Mouse (Mus musculus) testis, adult 2 months (tissue): ENCODE results near the gene Msl1. TPM values are rescaled to one million over a fixed set of nuclear protein-coding genes. Genes with fewer than 3 reads are reported as not detected.

ENCODE experiments used
- H3K27ac ChIP-seq: fragments of 200-500 bp; 2 replicates; pipeline ENCODE4 v1.5.1; 2012; ENCODE audit warnings: low read depth, low read length; ENCODE audit not compliant: control insufficient read depth, insufficient read depth
- H3K27me3 ChIP-seq: fragments of 200-500 bp; 2 replicates; pipeline ENCODE4 v1.6.1; 2012; ENCODE audit warnings: mild to moderate bottlenecking, low read length, moderate library complexity; ENCODE audit not compliant: control insufficient read depth, insufficient read depth
- H3K36me3 ChIP-seq: fragments of 200-500 bp; 2 replicates; pipeline ENCODE4 v1.6.1; 2012; ENCODE audit warnings: mild to moderate bottlenecking, low read length; ENCODE audit not compliant: control insufficient read depth, insufficient read depth
- H3K4me1 ChIP-seq: fragments of 200-500 bp; 2 replicates; pipeline ENCODE4 v1.6.1; 2012; ENCODE audit warnings: low read length; ENCODE audit not compliant: control insufficient read depth, insufficient read depth
- H3K4me3 ChIP-seq: fragments of 200-500 bp; 2 replicates; pipeline ENCODE4 v1.5.1; 2012; ENCODE audit warnings: low read depth, mild to moderate bottlenecking, low read length, moderate library complexity, mixed read lengths; ENCODE audit not compliant: control insufficient read depth
- CTCF ChIP-seq: fragments of 200-500 bp; IDR thresholded peaks from 2 replicates; pipeline ENCODE4 v1.5.1; 2012; ENCODE audit warnings: low read depth, mild to moderate bottlenecking, inconsistent platforms, low read length, moderate library complexity; ENCODE audit not compliant: control insufficient read depth, insufficient read depth, insufficient replicate concordance
- POLR2A ChIP-seq: fragments of 200-500 bp; IDR thresholded peaks from 2 replicates; pipeline ENCODE4 v1.6.1; 2012; ENCODE audit warnings: low read depth, mild to moderate bottlenecking, inconsistent platforms, low read length, moderate library complexity; ENCODE audit not compliant: control insufficient read depth
- polyA plus RNA-seq: library from polyadenylated mRNA; depleted of rRNA; stranded (reverse); fragments of >200 nt; gene quantifications from 2 replicates; pipeline ENCODE4 v1.2.3, GENCODE M21; 2012

Gene Msl1
- polyA plus RNA-seq, 1 experiment, result 143 TPM

DNA sequence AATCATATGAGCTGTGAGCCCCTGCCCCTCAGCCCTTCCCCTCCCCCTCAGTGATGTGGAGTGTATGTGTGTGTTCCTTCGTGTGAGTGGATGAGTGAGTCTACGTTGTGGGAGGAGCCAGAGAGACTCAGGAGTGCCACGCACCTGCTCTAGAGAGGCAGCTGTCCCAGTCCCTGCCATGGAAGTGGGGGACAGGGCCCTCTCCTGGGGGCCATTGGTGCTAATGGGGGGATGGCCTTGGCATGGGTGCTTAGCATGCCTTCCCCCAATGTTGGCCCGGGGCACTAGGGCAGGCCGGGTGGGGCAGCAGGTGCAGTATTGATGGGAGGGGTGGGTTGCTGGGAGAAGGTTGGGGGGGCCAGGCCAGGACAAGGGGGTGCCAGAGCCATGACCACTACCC is 28.5 kb upstream of the Msl1 start:
- Histone ChIP-seq H3K4me3 (no peak overlapping the region), H3K36me3 (no peaks in the 10 kb centered on the region), H3K27ac (no peak overlapping the region), H3K4me1 (peaks cover 19% of the 10 kb centered on the region), H3K27me3 (no peaks in the 10 kb centered on the region)
- TF ChIP-seq POLR2A, result no peak
- no peak for TF ChIP-seq CTCF

DNA sequence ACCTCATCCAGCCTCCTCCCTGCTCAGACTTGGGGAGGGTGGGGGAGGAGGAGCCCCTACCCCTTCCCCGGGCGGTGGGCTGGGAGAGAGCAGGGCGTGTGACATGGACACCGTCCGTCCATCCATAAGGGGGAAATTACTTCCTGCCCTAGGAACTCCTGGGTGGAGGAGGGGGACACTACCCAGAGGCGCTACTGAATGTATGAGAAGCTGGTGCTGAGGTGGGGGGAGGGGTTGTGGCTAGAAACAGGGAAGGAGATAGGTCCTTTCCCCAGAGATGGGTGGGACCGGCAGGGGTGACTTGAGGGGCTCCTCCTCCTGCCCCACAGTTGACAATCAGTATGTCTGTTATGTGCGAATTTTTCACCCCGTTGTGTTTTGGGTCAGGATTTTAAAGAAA is 28.0 kb upstream of the Msl1 start:
- Histone ChIP-seq H3K4me1 (peaks cover 20% of the 10 kb centered on the region), H3K27ac (no peak overlapping the region), H3K27me3 (no peaks in the 10 kb centered on the region), H3K36me3 (no peaks in the 10 kb centered on the region), H3K4me3 (no peak overlapping the region)
- no peak for TF ChIP-seq POLR2A
- TF ChIP-seq CTCF, result no peak

DNA sequence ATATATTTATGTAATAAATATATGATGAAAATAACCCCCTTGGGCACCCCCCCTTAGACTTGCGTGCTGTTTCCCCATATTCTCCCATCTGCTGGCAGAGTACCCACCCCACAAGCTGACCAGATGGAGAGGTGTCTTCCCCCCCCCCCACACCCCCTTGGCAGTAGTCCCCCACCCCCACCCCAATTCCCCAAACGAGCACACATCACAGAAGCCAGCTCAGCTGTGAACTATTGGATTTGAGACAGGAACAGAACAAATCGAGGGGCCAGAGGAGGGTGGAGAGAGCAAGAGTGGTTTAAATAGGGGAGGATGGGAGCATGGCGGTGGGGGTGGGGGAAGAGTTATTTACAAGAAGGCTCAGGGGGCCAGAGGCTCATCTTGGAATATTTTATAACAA is 27.6 kb upstream of the Msl1 start:
- Histone ChIP-seq H3K36me3 (no peaks in the 10 kb centered on the region), H3K4me3 (no peak overlapping the region), H3K4me1 (peaks cover 21% of the 10 kb centered on the region), H3K27ac (no peak overlapping the region), H3K27me3 (no peaks in the 10 kb centered on the region)
- TF ChIP-seq CTCF, result no peak
- no peak for TF ChIP-seq POLR2A

DNA sequence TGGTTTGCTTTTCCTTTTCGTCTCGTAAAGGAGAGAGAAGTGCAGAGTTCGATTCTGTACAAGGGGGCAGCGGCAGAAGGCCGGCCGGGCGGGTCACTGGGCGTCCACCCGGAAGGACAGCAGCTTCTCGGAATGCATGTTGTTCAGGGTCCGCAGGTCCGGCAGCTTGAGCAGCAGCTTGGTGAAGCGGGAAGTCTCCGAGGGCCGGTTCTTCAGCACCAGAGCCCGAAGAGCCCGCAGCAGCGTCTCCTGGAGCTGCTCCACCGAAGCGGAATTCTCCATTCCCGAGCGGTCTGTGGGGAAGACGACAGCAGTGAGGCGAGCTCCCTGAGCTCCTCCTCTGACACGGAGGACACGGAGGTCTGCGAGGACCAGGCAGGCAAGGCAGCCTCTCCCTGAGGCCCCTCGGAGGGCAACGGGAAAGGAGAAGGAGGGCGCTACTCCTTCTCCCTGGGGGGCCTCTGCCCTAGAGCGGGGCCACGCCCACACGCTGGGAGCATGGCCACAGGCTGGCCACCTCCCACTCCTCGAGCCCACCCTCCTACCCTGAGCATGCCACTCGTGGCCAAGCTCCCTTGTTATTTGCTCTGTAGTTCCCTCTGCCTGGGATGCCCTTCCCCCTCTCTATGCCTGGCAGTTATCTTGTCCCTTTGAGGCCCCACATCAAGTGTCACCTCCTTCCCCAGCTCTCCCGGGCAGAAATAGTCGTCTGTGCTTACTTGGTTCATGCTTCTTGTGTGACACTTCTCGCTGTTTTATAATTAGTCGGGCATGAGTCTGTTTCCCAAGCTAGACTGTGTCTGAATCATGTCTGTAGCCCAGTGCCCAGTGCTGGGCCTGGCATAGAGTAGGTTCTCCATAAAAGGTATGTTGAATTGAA is 26.9 kb upstream of the Msl1 start:
- Histone ChIP-seq H3K4me1 (peaks cover 24% of the 10 kb centered on the region), H3K36me3 (no peaks in the 10 kb centered on the region), H3K4me3 (peak overlapping the region; percentile 27), H3K27ac (peak overlapping the region; percentile 43; the same call in 1 of the 2 replicates), H3K27me3 (no peaks in the 10 kb centered on the region)
- TF ChIP-seq POLR2A (no peak), CTCF (no peak)

DNA sequence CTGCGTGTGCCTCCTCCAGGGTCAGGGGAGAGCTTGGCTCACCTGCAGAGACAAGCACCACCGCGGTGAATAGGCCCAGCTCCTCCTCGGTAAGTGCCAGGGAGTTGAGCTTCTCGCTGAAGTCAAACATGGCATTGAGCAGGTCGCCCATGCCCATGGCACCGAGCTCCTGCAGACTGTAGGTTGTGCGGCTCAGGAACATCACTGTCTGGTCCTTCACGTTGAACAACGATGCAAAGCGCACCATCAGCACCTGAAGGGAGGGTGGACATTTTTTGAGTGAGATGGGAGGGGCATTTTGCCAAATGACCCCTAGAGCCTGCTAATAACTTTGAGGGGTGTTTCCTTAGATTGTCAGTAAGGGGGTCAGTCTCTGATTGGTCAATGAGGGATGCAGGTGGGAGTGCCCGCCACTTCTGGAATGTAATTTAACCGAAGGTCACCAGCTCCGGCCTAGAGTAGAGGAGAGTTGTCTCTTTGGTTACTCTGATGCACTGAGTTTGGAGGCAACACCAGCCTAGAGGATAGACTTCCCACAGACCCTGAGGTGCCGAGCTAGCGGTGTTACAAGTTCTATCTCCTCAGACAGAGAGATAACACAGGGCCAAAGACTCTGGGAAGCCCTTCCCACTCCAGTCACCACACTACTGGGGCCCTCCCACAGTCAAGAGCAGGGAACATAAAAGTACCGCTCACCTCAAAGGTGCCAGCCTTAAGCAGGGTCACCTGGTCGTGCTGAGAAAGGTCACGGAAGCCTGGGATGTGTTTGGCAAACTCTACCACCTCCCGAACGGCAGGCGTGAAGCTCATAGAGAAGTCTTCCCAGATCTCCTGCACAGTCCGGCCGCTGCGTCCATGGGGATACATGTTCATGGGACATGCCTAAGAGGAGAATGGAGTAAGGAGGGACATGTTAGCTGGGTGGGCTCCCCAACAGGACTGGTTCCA is 26.0 kb upstream of the Msl1 start:
- TF ChIP-seq CTCF, result no peak
- no peak for TF ChIP-seq POLR2A
- Histone ChIP-seq H3K4me3 (no peak overlapping the region), H3K36me3 (no peaks in the 10 kb centered on the region), H3K4me1 (peaks cover 30% of the 10 kb centered on the region), H3K27ac (no peak overlapping the region), H3K27me3 (no peaks in the 10 kb centered on the region)

DNA sequence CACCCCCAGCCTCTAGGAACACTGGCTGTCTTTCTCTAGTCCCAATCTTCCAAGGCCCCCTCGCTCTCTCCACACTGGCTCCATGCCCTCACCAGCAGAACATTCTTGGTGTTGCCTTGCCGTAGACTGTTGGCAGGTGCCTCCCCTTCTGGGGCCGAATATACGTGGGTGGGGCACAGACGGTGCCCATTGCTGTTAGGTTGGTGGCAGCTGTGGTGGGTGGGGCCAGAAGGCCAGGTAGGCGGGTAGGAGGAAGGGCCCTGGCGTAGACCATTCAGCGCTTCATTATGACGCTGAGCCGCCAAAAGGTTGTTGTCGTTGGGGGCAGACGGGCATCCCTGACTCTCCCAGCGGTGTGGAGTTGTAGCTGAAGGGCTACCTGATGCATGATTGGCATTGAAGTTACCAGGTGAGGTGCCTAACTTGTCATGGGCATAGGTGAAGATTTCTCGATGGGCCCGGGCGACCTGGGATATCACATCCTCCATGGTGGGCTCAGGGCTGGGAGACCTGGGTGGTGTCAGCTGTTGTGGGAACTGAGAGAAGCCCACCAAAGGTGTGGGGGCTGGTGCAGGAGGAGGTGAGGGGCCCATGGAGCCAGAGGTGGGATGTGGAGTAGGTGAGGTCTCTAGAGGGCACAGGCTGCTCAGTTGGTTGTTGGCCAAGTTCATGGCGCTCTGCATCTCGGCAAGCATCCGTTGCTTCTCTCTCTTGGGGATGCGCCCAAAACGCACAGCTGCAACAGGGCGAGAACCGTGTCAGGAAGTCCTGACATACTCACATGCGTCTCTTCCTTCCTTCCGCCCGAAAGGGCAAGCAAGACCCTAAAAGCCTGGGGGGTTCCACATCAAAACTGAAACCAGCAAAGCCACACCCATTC is 25.0 kb upstream of the Msl1 start:
- Histone ChIP-seq H3K4me3 (no peak overlapping the region), H3K27me3 (no peaks in the 10 kb centered on the region), H3K27ac (no peak overlapping the region), H3K36me3 (no peaks in the 10 kb centered on the region), H3K4me1 (peaks cover 41% of the 10 kb centered on the region)
- no peak for TF ChIP-seq POLR2A
